Mouse (Mus musculus): ENCODE measurements at regions not wholly inside any gene's neighbourhood (a gene's known extent, or its start where the extent isn't known, plus 50 kb on each side); places are given as distances from the start of the nearest gene placed in this dataset.

DNA sequence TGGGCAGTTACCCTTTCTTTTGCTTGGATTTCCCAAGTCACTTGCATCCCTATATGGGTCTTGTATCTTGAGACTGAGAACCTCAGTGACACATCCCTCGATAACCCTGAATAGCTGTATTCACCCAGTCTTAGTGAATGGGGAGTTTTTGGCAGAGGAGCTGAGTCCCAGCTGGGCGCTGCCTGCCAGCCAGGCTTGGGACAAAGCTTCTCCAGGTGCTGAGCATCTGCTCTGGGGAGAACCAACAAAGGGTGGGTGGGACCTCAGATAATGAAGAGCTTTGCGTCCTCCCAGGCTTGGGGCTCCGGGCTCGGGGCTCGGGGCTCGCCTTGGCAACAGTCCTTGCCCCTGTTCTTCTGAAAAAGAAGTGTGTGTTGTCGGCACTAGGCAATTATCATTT is 100.4 kb upstream of the Stmnd1 start:
- TF ChIP-seq CTCF (IDR thresholded peaks at IDR 0.05; ENCODE audit: low read depth, low read length): no peak
- TF ChIP-seq EP300 (IDR thresholded peaks at IDR 0.05; ENCODE audit: insufficient read depth, low read depth, low read length): no peak

Data from ES-Bruce4 (cell line).